Comparison of ENCODE assay signal across 8 mouse cellular contexts in the genomic region with DNA sequence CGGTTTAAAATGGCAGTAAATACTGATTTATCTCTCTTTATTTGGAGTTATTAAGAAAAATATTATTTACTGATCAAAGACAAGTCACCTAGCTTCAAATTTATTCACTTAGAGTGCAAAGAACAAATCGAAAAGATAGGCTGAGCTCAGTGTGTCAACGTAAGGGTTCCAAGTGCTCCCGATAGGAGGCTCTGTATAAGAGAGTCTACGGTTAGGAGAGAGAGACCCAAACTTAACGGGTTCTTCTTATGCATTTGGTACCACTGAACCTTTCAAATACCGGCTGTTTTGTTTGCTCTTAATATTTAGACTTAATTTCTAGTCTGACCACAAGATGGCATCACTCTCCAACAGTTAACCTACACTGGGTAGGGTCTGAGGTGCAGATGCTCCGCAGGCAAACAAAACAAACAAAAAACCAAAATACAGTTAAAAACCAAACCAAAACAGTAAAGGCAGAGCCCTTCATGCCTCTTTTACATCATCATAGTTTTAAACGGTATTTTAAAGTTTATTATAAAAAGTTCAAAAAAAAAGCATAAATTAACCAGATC.
DNase-seq lines count a peak whose midpoint lies in the region; ATAC-seq lines count a peak whose summit lies in the region.

No protein-coding gene starts in this region.

- no peak overlapping the region for H3K27ac ChIP-seq in embryonic facial prominence, embryonic 13.5 days
- H3K27ac ChIP-seq in midbrain, embryonic 12.5 days (replicated peaks) = no peak overlapping the region

- H3K4me2 ChIP-seq in embryonic facial prominence, embryonic 13.5 days = no peak overlapping the region
- H3K4me2 ChIP-seq in midbrain, embryonic 12.5 days (replicated peaks) = no peak overlapping the region

- H3K27me3 ChIP-seq in embryonic facial prominence, embryonic 13.5 days = no peaks in the 10 kb centered on the region
- no peaks in the 10 kb centered on the region for H3K27me3 ChIP-seq in midbrain, embryonic 12.5 days

- H3K4me3 ChIP-seq in embryonic facial prominence, embryonic 13.5 days = no peak overlapping the region
- no peak overlapping the region for H3K4me3 ChIP-seq in midbrain, embryonic 12.5 days

- peaks cover 4% of the 10 kb centered on the region; the same call in 1 of the 2 replicates for H3K4me1 ChIP-seq in embryonic facial prominence, embryonic 13.5 days
- no peaks in the 10 kb centered on the region for H3K4me1 ChIP-seq in midbrain, embryonic 12.5 days

- no peaks in the 10 kb centered on the region for H3K36me3 ChIP-seq in embryonic facial prominence, embryonic 13.5 days
- no peaks in the 10 kb centered on the region for H3K36me3 ChIP-seq in midbrain, embryonic 12.5 days

- no peak overlapping the region for H3K9ac ChIP-seq in embryonic facial prominence, embryonic 13.5 days
- no peak overlapping the region for H3K9ac ChIP-seq in midbrain, embryonic 12.5 days (replicated peaks)

- no peaks in the 10 kb centered on the region for H3K9me3 ChIP-seq in embryonic facial prominence, embryonic 13.5 days
- H3K9me3 ChIP-seq in midbrain, embryonic 12.5 days = no peaks in the 10 kb centered on the region

- WGBS in embryonic facial prominence, embryonic 13.5 days = 26% methylated on average over 9 of the region's 9 CpGs
- WGBS in midbrain, embryonic 12.5 days = 31% methylated on average over 9 of the region's 9 CpGs

- DNase-seq in left cerebral cortex, adult 11 months (ENCODE audit: low spot score) = peak; percentile 8
- DNase-seq in left cerebral cortex, adult 8-10 months (ENCODE audit: low spot score in 2 of 2) = no peak
- peak; percentile 81 for DNase-seq in NIH3T3 (ENCODE audit: low read depth)
- no peak for DNase-seq in spleen, adult 12 weeks (ENCODE audit: low spot score)
- DNase-seq in layer of hippocampus, postnatal 25 days (ENCODE audit: extremely low spot score in 1 of 2, low spot score in 1 of 2) = no peak
- DNase-seq in ovary, postnatal 10 days (ENCODE audit: low spot score) = no peak

- 0 out of 2 replicates have a peak, but pooled peaks have one; percentile 52 for ATAC-seq in embryonic facial prominence, embryonic 13.5 days (ENCODE audit: insufficient number of reproducible peaks, insufficient read depth, low FRiP score, low TSS enrichment, low read depth)
- ATAC-seq in midbrain, embryonic 12.5 days (ENCODE audit: low FRiP score, low read depth) = peak; percentile 79

Comparison
In these comparisons a context has a peak if more than half of its experiments do, and no peak if none do; other contexts are left out.
1. DNase-seq: peak in left cerebral cortex, adult 11 months (single experiment) and NIH3T3 (single experiment); none in left cerebral cortex, adult 8-10 months (0 of 2), spleen, adult 12 weeks (single experiment), layer of hippocampus, postnatal 25 days (0 of 2) and ovary, postnatal 10 days (single experiment).